Mouse (Mus musculus): ENCODE measurements around the gene Slc45a3. TPM values are rescaled to one million over a fixed set of nuclear protein-coding genes. Genes with fewer than 3 reads are reported as not detected.

Slc45a3 gene
- polyA plus RNA-seq, 1 experiment from 2014 or later: 11.1 TPM

DNA sequence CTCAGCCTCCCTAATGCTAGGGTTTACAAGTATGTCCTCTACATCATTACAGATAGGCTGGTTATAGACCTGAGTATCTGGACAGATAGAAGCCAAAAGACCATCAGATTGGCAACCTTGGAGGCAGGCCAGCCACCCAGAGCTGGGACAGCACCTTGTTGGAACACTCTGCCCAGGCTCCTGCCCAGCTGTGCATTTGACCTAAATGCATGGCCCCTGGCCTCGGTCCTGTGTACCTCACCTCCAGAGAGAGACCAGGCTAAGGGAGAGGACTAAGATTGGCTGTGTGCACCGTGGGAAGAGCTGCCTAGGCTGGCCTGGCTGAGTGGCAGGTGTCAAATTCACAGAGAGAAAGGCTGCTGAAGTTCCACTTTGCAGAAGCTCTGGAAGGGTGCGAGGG lies 5.8 kb downstream of the Slc45a3 start:
- Histone ChIP-seq H3K27ac (no peak overlapping the region), H3K9me3 (no peaks in the 10 kb centered on the region), H3K36me3 (no peaks in the 10 kb centered on the region), H3K4me3 (no peak overlapping the region), H3K9ac (no peak overlapping the region), H3K4me2 (replicated peaks) (no peak overlapping the region), H3K4me1 (peaks cover 71% of the 10 kb centered on the region), H3K27me3 (replicated peaks) (peaks cover 10% of the 10 kb centered on the region)
- WGBS: 46% methylated on average over 3 of the region's 3 CpGs
- ATAC-seq (ENCODE audit: low FRiP score, low read depth): no peak

DNA sequence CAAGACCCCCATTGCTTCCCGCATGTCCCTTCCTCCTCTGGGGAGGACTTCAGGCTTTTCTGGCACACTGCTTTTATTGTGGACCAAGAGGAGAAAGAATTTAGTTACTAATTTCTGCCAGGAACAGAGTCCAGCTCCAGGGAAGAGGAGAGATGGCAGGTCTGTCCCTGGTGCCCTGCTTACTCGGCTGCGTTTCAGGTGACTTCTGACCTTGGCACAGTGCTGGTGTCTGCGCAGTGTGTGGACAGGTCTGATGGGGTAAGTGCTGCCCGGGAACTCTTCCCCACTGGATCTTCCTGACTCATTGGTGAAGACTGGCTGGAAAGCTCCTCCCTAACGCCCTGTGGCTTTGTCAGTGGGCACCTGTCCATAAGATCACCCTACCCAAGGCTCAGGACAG lies 6.2 kb downstream of the Slc45a3 start:
- Histone ChIP-seq H3K27me3 (replicated peaks) (peaks cover 8% of the 10 kb centered on the region), H3K9me3 (no peaks in the 10 kb centered on the region), H3K27ac (no peak overlapping the region), H3K4me1 (peaks cover 71% of the 10 kb centered on the region), H3K4me3 (no peak overlapping the region), H3K4me2 (replicated peaks) (no peak overlapping the region), H3K9ac (no peak overlapping the region), H3K36me3 (no peaks in the 10 kb centered on the region)
- ATAC-seq (ENCODE audit: low FRiP score, low read depth): no peak
- 75% methylated on average over 6 of the region's 6 CpGs for WGBS

DNA sequence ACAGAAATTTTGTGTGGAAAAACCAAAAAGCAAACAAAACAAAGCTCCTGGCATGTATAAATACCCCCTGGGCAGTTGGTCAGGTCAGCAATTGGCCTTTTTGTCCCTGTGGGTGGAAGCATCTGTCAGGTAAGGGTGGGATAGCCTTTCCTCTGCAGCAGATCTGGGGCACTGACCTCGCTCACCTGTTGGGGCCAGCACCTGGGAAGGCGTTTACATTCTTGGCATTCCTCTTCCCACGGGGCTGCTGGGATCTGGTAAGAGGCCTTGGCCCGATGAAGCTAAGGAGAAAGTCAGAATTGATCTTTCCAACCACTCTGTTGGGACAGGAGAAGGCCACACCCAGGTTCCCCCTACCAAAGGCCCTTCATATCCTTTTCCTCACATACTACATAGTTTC lies 7.1 kb downstream of the Slc45a3 start:
- Histone ChIP-seq H3K4me3 (no peak overlapping the region), H3K9ac (no peak overlapping the region), H3K27me3 (replicated peaks) (0 out of 2 replicates have a peak, but pooled peaks cover under 1% of the 10 kb centered on the region), H3K4me1 (peaks cover 66% of the 10 kb centered on the region), H3K9me3 (no peaks in the 10 kb centered on the region), H3K4me2 (replicated peaks) (no peak overlapping the region), H3K27ac (no peak overlapping the region), H3K36me3 (no peaks in the 10 kb centered on the region)
- ATAC-seq (ENCODE audit: low FRiP score, low read depth): no peak
- 52% methylated on average over 4 of the region's 4 CpGs for WGBS

GRCm38 (mm10) chr1:131970322-131970660 lies 7.5 kb downstream of the Slc45a3 start:
- WGBS: 38% methylated on average over 5 of the region's 5 CpGs
- no peak for ATAC-seq (ENCODE audit: low FRiP score, low read depth)
- Histone ChIP-seq H3K4me2 (replicated peaks) (peak overlapping the region; percentile 41), H3K9ac (no peak overlapping the region), H3K27me3 (replicated peaks) (no peaks in the 10 kb centered on the region), H3K36me3 (no peaks in the 10 kb centered on the region), H3K4me1 (peaks cover 68% of the 10 kb centered on the region), H3K27ac (peak overlapping the region; percentile 65; the same call in 1 of the 2 replicates), H3K9me3 (no peaks in the 10 kb centered on the region), H3K4me3 (no peak overlapping the region)

- Histone ChIP-seq H3K9me3 (no peaks in the 10 kb centered on the region), H3K9ac (no peak overlapping the region), H3K27ac (peak overlapping the region; percentile 65), H3K4me2 (replicated peaks) (peak overlapping the region; percentile 41), H3K4me3 (no peak overlapping the region), H3K4me1 (peaks cover 68% of the 10 kb centered on the region), H3K27me3 (replicated peaks) (no peaks in the 10 kb centered on the region), H3K36me3 (no peaks in the 10 kb centered on the region)
- WGBS: 3% methylated on average over 16 of the region's 16 CpGs
- peak; percentile 79 for ATAC-seq (ENCODE audit: low FRiP score, low read depth)
These were observed 8.1 kb downstream of the Slc45a3 start for GRCm38 (mm10) chr1:131970661-131971520.

GRCm38 (mm10) chr1:131971771-131972497 lies 9.2 kb downstream of the Slc45a3 start:
- ATAC-seq (ENCODE audit: low FRiP score, low read depth): peak; percentile 52
- Histone ChIP-seq H3K9ac (no peak overlapping the region), H3K4me3 (no peak overlapping the region), H3K27ac (peak overlapping the region; percentile 65), H3K4me1 (peaks cover 62% of the 10 kb centered on the region), H3K27me3 (replicated peaks) (no peaks in the 10 kb centered on the region), H3K36me3 (no peaks in the 10 kb centered on the region), H3K4me2 (replicated peaks) (peak overlapping the region; percentile 41), H3K9me3 (no peaks in the 10 kb centered on the region)
- WGBS: 2% methylated on average over 15 of the region's 15 CpGs

- H3K4me2 ChIP-seq (replicated peaks): peak overlapping the region; percentile 41
- H3K4me3 ChIP-seq: no peak overlapping the region
- H3K4me1 ChIP-seq: peaks cover 56% of the 10 kb centered on the region
- H3K27ac ChIP-seq: peak overlapping the region; percentile 65; the same call in 1 of the 2 replicates
- H3K36me3 ChIP-seq: no peaks in the 10 kb centered on the region
- no peaks in the 10 kb centered on the region for H3K27me3 ChIP-seq (replicated peaks)
- no peak overlapping the region for H3K9ac ChIP-seq
- no peaks in the 10 kb centered on the region for H3K9me3 ChIP-seq
- 15% methylated on average over 13 of the region's 13 CpGs for WGBS
- ATAC-seq (ENCODE audit: low FRiP score, low read depth): 0 out of 2 replicates have a peak, but pooled peaks have one; percentile 9
These were observed 9.9 kb downstream of the Slc45a3 start for GRCm38 (mm10) chr1:131972498-131973334.

GRCm38 (mm10) chr1:131973991-131974390 lies 11.2 kb downstream of the Slc45a3 start:
- Histone ChIP-seq H3K4me3 (no peak overlapping the region), H3K27me3 (replicated peaks) (no peaks in the 10 kb centered on the region), H3K9ac (no peak overlapping the region), H3K9me3 (no peaks in the 10 kb centered on the region), H3K4me1 (peaks cover 56% of the 10 kb centered on the region), H3K4me2 (replicated peaks) (no peak overlapping the region), H3K36me3 (peaks cover 6% of the 10 kb centered on the region; the same call in 1 of the 2 replicates), H3K27ac (no peak overlapping the region)
- WGBS: 81% methylated on average over 6 of the region's 6 CpGs
- no peak for ATAC-seq (ENCODE audit: low FRiP score, low read depth)

DNA sequence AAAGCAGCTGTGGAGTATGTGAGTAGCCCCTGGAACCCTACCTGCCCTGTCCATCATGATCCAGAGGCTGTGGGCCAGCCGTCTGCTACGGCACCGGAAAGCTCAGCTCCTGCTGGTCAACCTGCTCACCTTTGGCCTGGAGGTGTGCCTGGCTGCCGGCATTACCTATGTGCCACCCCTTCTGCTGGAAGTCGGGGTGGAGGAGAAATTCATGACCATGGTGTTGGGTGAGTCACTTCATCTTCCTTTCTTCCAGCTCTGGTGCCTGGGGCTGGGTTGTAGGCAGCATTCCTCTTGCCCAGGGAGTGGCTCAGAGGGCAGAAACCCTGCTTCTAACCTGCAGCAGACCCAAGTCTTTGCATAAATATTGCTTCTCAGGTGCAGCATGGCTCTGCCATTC lies 14.1 kb downstream of the Slc45a3 start:
- WGBS: 91% methylated on average over 5 of the region's 5 CpGs
- Histone ChIP-seq H3K9me3 (no peaks in the 10 kb centered on the region), H3K27me3 (replicated peaks) (no peaks in the 10 kb centered on the region), H3K4me1 (peaks cover 32% of the 10 kb centered on the region), H3K4me2 (replicated peaks) (no peak overlapping the region), H3K36me3 (peaks cover 6% of the 10 kb centered on the region; the same call in 1 of the 2 replicates), H3K9ac (no peak overlapping the region), H3K27ac (no peak overlapping the region), H3K4me3 (no peak overlapping the region)
- no peak for ATAC-seq (ENCODE audit: low FRiP score, low read depth)

- H3K27me3 ChIP-seq (replicated peaks): no peaks in the 10 kb centered on the region
- no peak overlapping the region for H3K4me2 ChIP-seq (replicated peaks)
- no peak overlapping the region for H3K4me3 ChIP-seq
- ATAC-seq (ENCODE audit: low FRiP score, low read depth): no peak
- 21% methylated on average over 2 of the region's 2 CpGs for WGBS
- H3K27ac ChIP-seq: no peak overlapping the region
- peaks cover 5% of the 10 kb centered on the region; the same call in 1 of the 2 replicates for H3K4me1 ChIP-seq
- peaks cover 6% of the 10 kb centered on the region; the same call in 1 of the 2 replicates for H3K36me3 ChIP-seq
- H3K9me3 ChIP-seq: no peaks in the 10 kb centered on the region
- H3K9ac ChIP-seq: no peak overlapping the region
These were observed 17.7 kb downstream of the Slc45a3 start for GRCm38 (mm10) chr1:131980471-131980870.

GRCm38 (mm10) chr1:131981378-131982013 lies 18.7 kb downstream of the Slc45a3 start:
- peak; percentile 57; the same call in 1 of the 2 replicates for ATAC-seq (ENCODE audit: low FRiP score, low read depth)

More at GRCm38 (mm10) chr1:131981378-131982013, 18.7 kb downstream of the Slc45a3 start:
- Histone ChIP-seq H3K4me1 (no peaks in the 10 kb centered on the region), H3K4me3 (no peak overlapping the region), H3K9me3 (no peaks in the 10 kb centered on the region), H3K4me2 (replicated peaks) (no peak overlapping the region), H3K27ac (no peak overlapping the region), H3K36me3 (peaks cover 6% of the 10 kb centered on the region; the same call in 1 of the 2 replicates), H3K9ac (no peak overlapping the region), H3K27me3 (replicated peaks) (no peaks in the 10 kb centered on the region)
- WGBS: 49% methylated on average over 12 of the region's 12 CpGs
